Mouse (Mus musculus): ENCODE results near the gene Itpkb. TPM values are rescaled to one million over a fixed set of nuclear protein-coding genes. Genes with fewer than 3 reads are reported as not detected.

Gene Itpkb
- total and polyA plus RNA-seq, 3 experiments = 3.4 to 9.2 TPM; not detected in 1

- Histone ChIP-seq H3K9ac (ENCODE audit: control insufficient read depth, low read depth, low read length, poor library complexity, severe bottlenecking) (no peak overlapping the region), H3K27me3 (ENCODE audit: control insufficient read depth in 1 of 2, insufficient read depth in 2 of 2, low read length in 2 of 2) (peaks cover 0 to 6% of the 10 kb centered on the region in 2 experiments)
These were observed 132.7 kb downstream of the Itpkb start for GRCm38 (mm10) chr1:180462983-180463475.

GRCm38 (mm10) chr1:180464357-180464756 lies 134.1 kb downstream of the Itpkb start:
- no peaks in the 10 kb centered on the region for H3K9me3 ChIP-seq (replicated peaks; ENCODE audit: insufficient read depth, low read length)
- no peak for DNase-seq (ENCODE audit: low read depth, low spot score)
- no peak overlapping the region for H3K9ac ChIP-seq (ENCODE audit: control insufficient read depth, low read depth, low read length, poor library complexity, severe bottlenecking)
- no peak overlapping the region for H3K4me3 ChIP-seq (ENCODE audit: control insufficient read depth in 1 of 2, insufficient read depth in 1 of 2, low read depth in 2 of 2, low read length in 2 of 2)
- H3K27me3 ChIP-seq (ENCODE audit: control insufficient read depth in 1 of 2, insufficient read depth in 2 of 2, low read length in 2 of 2) = peaks cover 0 to 3% of the 10 kb centered on the region in 2 experiments
- H3K4me1 ChIP-seq (ENCODE audit: control insufficient read depth in 1 of 2, insufficient read depth in 2 of 2, low read length in 2 of 2) = no peaks in the 10 kb centered on the region; a peak in 1 of 4 replicates
- no peak for TF ChIP-seq NRF1 (IDR thresholded peaks at IDR 0.05; ENCODE audit: insufficient read depth, low read depth, low read length, poor library complexity, severe bottlenecking)
- TF ChIP-seq MAX (IDR thresholded peaks at IDR 0.05; ENCODE audit: low read length) = no peak
- TF ChIP-seq SMC3 (IDR thresholded peaks at IDR 0.05; ENCODE audit: low read depth, low read length) = no peak
- TF ChIP-seq RCOR1 (IDR thresholded peaks at IDR 0.05; ENCODE audit: low read depth, low read length) = no peak
- TF ChIP-seq HCFC1 (IDR thresholded peaks at IDR 0.05; ENCODE audit: low read depth, low read length) = no peak
- no peak for TF ChIP-seq MXI1 (IDR thresholded peaks at IDR 0.05; ENCODE audit: low read depth, low read length)
- no peak for TF ChIP-seq ZMIZ1 (IDR thresholded peaks at IDR 0.05; ENCODE audit: low read depth, low read length)
- TF ChIP-seq POLR2A (IDR thresholded peaks at IDR 0.05; ENCODE audit: control insufficient read depth in 1 of 2, insufficient read depth in 1 of 2, low read depth in 1 of 2, low read length in 2 of 2, poor library complexity in 1 of 2) = no peak
- TF ChIP-seq ELF1 (IDR thresholded peaks at IDR 0.05; ENCODE audit: low read depth, low read length) = no peak
- TF ChIP-seq E2F4 (IDR thresholded peaks at IDR 0.05; ENCODE audit: borderline replicate concordance, low read depth, low read length) = no peak
- no peaks in the 10 kb centered on the region for H3K79me2 ChIP-seq (ENCODE audit: control insufficient read depth, insufficient read depth, low read length, poor library complexity)
- H3K36me3 ChIP-seq (ENCODE audit: control insufficient read depth in 1 of 2, insufficient read depth in 2 of 2, low read length in 2 of 2) = no peaks in the 10 kb centered on the region
- no peak overlapping the region for H3K27ac ChIP-seq (ENCODE audit: control insufficient read depth, low read depth, low read length)

More at GRCm38 (mm10) chr1:180462983-180463475, 132.7 kb downstream of the Itpkb start:
- DNase-seq (ENCODE audit: low read depth, low spot score) = peak; percentile 37
- no peak overlapping the region for H3K4me3 ChIP-seq (ENCODE audit: control insufficient read depth in 1 of 2, insufficient read depth in 1 of 2, low read depth in 2 of 2, low read length in 2 of 2)
- no peaks in the 10 kb centered on the region for H3K36me3 ChIP-seq (ENCODE audit: control insufficient read depth in 1 of 2, insufficient read depth in 2 of 2, low read length in 2 of 2)
- no peaks in the 10 kb centered on the region for H3K9me3 ChIP-seq (replicated peaks; ENCODE audit: insufficient read depth, low read length)
- no peaks in the 10 kb centered on the region; a peak in 1 of 4 replicates for H3K4me1 ChIP-seq (ENCODE audit: control insufficient read depth in 1 of 2, insufficient read depth in 2 of 2, low read length in 2 of 2)
- TF ChIP-seq USF2 (IDR thresholded peaks at IDR 0.05; ENCODE audit: borderline replicate concordance in 1 of 2, insufficient read depth in 1 of 2, low read depth in 1 of 2, low read length in 2 of 2) = no peak
- TF ChIP-seq MYB (IDR thresholded peaks at IDR 0.05; ENCODE audit: low read depth, low read length) = no peak
- peak; percentile 39; the same call in 1 of the 2 replicates for TF ChIP-seq TCF12 (IDR thresholded peaks at IDR 0.05; ENCODE audit: low read depth, low read length)
- no peak for TF ChIP-seq CHD2 (IDR thresholded peaks at IDR 0.05; ENCODE audit: low read length)
- no peak for TF ChIP-seq BHLHE40 (IDR thresholded peaks at IDR 0.05; ENCODE audit: borderline replicate concordance, low read depth, low read length)
- TF ChIP-seq ZC3H11A (IDR thresholded peaks at IDR 0.05; ENCODE audit: low read depth, low read length) = no peak
- no peak for TF ChIP-seq SIN3A (IDR thresholded peaks at IDR 0.05; ENCODE audit: low read length)
- no peak for TF ChIP-seq POLR2AphosphoS2 (IDR thresholded peaks at IDR 0.05; ENCODE audit: low read length)
- no peak for TF ChIP-seq MAX (IDR thresholded peaks at IDR 0.05; ENCODE audit: low read length)
- peak; percentile 30 to 63; a peak in 3 of 4 replicates for TF ChIP-seq EP300 (IDR thresholded peaks at IDR 0.05; ENCODE audit: low read depth in 1 of 2, low read length in 2 of 2)
- TF ChIP-seq NELFE (IDR thresholded peaks at IDR 0.05; ENCODE audit: low read depth, low read length) = no peak
- no peak for TF ChIP-seq UBTF (IDR thresholded peaks at IDR 0.05; ENCODE audit: borderline replicate concordance, insufficient read depth, low read depth, low read length)
- no peak for TF ChIP-seq MXI1 (IDR thresholded peaks at IDR 0.05; ENCODE audit: low read depth, low read length)
- TF ChIP-seq RAD21 (IDR thresholded peaks at IDR 0.05; ENCODE audit: low read depth, low read length) = no peak
- TF ChIP-seq MEF2A (IDR thresholded peaks at IDR 0.05; ENCODE audit: extremely low read depth, insufficient replicate concordance, low read depth, low read length, poor library complexity, severe bottlenecking) = no peak
- no peak for TF ChIP-seq ELF1 (IDR thresholded peaks at IDR 0.05; ENCODE audit: low read depth, low read length)
- no peak for TF ChIP-seq MAFK (IDR thresholded peaks at IDR 0.05; ENCODE audit: borderline replicate concordance, low read depth, low read length)
- 0 out of 2 replicates have a peak, but pooled peaks have one; percentile 36 for TF ChIP-seq ETS1 (IDR thresholded peaks at IDR 0.05; ENCODE audit: low read depth, low read length)
- no peak for TF ChIP-seq TAL1 (IDR thresholded peaks at IDR 0.05; ENCODE audit: low read length)
- 0 out of 2 replicates have a peak, but pooled peaks have one; percentile 24 for TF ChIP-seq GATA1 (IDR thresholded peaks at IDR 0.05; ENCODE audit: low read depth, low read length)
- no peak for TF ChIP-seq RCOR1 (IDR thresholded peaks at IDR 0.05; ENCODE audit: low read depth, low read length)
- no peak for TF ChIP-seq GABPA (IDR thresholded peaks at IDR 0.05; ENCODE audit: low read depth, low read length)
- no peak for TF ChIP-seq POLR2A (IDR thresholded peaks at IDR 0.05; ENCODE audit: control insufficient read depth in 1 of 2, insufficient read depth in 1 of 2, low read depth in 1 of 2, low read length in 2 of 2, poor library complexity in 1 of 2)
- TF ChIP-seq POLR2AphosphoS5 (IDR thresholded peaks at IDR 0.05; ENCODE audit: borderline replicate concordance, low read depth, low read length) = no peak
- TF ChIP-seq ZKSCAN1 (IDR thresholded peaks at IDR 0.05; ENCODE audit: low read depth, low read length) = no peak
- no peaks in the 10 kb centered on the region for H3K79me2 ChIP-seq (ENCODE audit: control insufficient read depth, insufficient read depth, low read length, poor library complexity)
- H3K27ac ChIP-seq (ENCODE audit: control insufficient read depth, low read depth, low read length) = no peak overlapping the region

All from MEL (cell line).